Mouse (Mus musculus) right cerebral cortex, postnatal 10 days (tissue): Measurements from ENCODE around the gene Vmn2r45.
"Not testable (repeated sequence)": the region's sequence is repeated elsewhere in the genome, so short reads cannot be mapped to it uniquely, and the experiment has no call there.

Experiments used
- DNase-seq, 2 experiments: peaks; one replicate each; pipeline ENCODE4 v3.0.0; 2021; ENCODE audit warnings: low spot score in 2 of 2

The Vmn2r45 gene

GRCm38 (mm10) chr7:8488975-8489374 lies at the start of gene Vmn2r45:
TSS of gene Vmn2r45 (minus strand) at chr7:8489075.
- DNase-seq = not testable (repeated sequence)
